Mouse (Mus musculus) c-Kit-negative CD71-positive TER-119-positive erythroid progenitor cells, embryonic 14.5 days (primary cell): ENCODE measurements around the gene 6430550D23Rik.

Experiments used
- DNase-seq: peaks from one replicate; pipeline ENCODE4 v3.0.0-alpha.2; 2013; ENCODE audit warnings: low read depth, low spot score

The 6430550D23Rik gene

GRCm38 (mm10) chr2:156007888-156008532 lies at the start of gene 6430550D23Rik, which contains the start of gene Ergic3:
Gene 6430550D23Rik (minus strand): TSS chr2:156007977.
Gene Ergic3 (plus strand): TSS chr2:156008045.
- DNase-seq = peak; percentile 95

GRCm38 (mm10) chr2:156052816-156053215 lies 45.0 kb upstream of the 6430550D23Rik start, which contains the start of gene Fer1l4:
Gene Fer1l4 (minus strand): TSS chr2:156052947.
- DNase-seq = no peak

GRCm38 (mm10) chr2:156047929-156048328 lies 40.2 kb upstream of the 6430550D23Rik start:
- DNase-seq = no peak

GRCm38 (mm10) chr2:156042903-156043302 lies 35.1 kb upstream of the 6430550D23Rik start:
- DNase-seq = no peak

GRCm38 (mm10) chr2:156039390-156039789 lies 31.6 kb upstream of the 6430550D23Rik start:
- no peak for DNase-seq

GRCm38 (mm10) chr2:156025482-156025881 lies 17.7 kb upstream of the 6430550D23Rik start:
- no peak for DNase-seq

GRCm38 (mm10) chr2:156021765-156022164 lies 14.0 kb upstream of the 6430550D23Rik start:
- no peak for DNase-seq

- DNase-seq = no peak
Measured at GRCm38 (mm10) chr2:156021219-156021618, 13.4 kb upstream of the 6430550D23Rik start.

GRCm38 (mm10) chr2:156018106-156018505 lies 10.3 kb upstream of the 6430550D23Rik start:
- no peak for DNase-seq

- DNase-seq = no peak
Measured at GRCm38 (mm10) chr2:156005393-156005792, 2.4 kb downstream of the 6430550D23Rik start.

GRCm38 (mm10) chr2:155991863-155992321 lies 15.9 kb downstream of the 6430550D23Rik start:
- no peak for DNase-seq

- DNase-seq = no peak
Measured at GRCm38 (mm10) chr2:155991151-155991550, 16.6 kb downstream of the 6430550D23Rik start.

- peak; percentile 68 for DNase-seq
Measured at GRCm38 (mm10) chr2:155989085-155989484, 18.7 kb downstream of the 6430550D23Rik start.

- DNase-seq = no peak
Measured at GRCm38 (mm10) chr2:155987131-155987530, 20.6 kb downstream of the 6430550D23Rik start.

GRCm38 (mm10) chr2:155985776-155986175 lies 22.0 kb downstream of the 6430550D23Rik start:
- no peak for DNase-seq

- DNase-seq = no peak
Measured at GRCm38 (mm10) chr2:155979328-155979991, 28.3 kb downstream of the 6430550D23Rik start.

GRCm38 (mm10) chr2:155974087-155974731 lies 33.6 kb downstream of the 6430550D23Rik start:
- no peak for DNase-seq

- DNase-seq = no peak
Measured at GRCm38 (mm10) chr2:155973348-155973747, 34.4 kb downstream of the 6430550D23Rik start.

- no peak for DNase-seq
Measured at GRCm38 (mm10) chr2:155962991-155963390, 44.8 kb downstream of the 6430550D23Rik start.

- no peak for DNase-seq
Measured at GRCm38 (mm10) chr2:155961862-155962261, 45.9 kb downstream of the 6430550D23Rik start.

- no peak for DNase-seq
Measured at GRCm38 (mm10) chr2:155959981-155960380, 47.8 kb downstream of the 6430550D23Rik start.
